Mouse (Mus musculus): ENCODE data around the gene Mettl21e. TPM values are rescaled to one million over a fixed set of nuclear protein-coding genes. Genes with fewer than 3 reads are reported as not detected.

Mettl21e gene
- polyA plus RNA-seq (2015; fragmentation: Illumina TruSeq; extraction: RNeasy Lipid Tissue Mini Kit (QIAGEN cat#74804); ENCODE audit: low read depth, low replicate concordance) = not detected

DNA sequence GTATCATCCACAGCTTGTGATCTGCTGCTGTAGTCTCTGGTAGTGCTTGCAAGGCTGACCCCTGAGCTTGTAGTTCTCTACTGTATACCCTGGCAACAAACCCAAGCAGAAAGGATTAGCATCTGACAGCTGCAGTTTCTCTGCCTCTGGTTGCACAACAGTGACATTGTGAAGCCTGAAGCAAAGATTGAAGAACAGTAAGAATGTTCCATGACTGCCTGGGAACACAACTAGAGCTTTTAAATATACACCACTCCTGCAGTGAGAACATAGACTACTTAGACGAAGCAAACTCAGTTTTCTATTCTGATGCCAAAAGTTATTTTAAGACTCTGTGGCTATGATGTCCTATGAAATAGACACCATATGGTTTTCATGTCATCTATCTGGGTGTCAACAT lies at the start of gene Mettl21e:
TSS of gene Mettl21e (minus strand) at position 86 of the 400 bp plus-strand sequence.

Other genes starting within 250 kb of the Mettl21e start
- not detected for gene Mettl21c, start 198.9 kb downstream of the Mettl21e start, polyA plus RNA-seq (2015; fragmentation: Illumina TruSeq; extraction: RNeasy Lipid Tissue Mini Kit (QIAGEN cat#74804); ENCODE audit: low read depth, low replicate concordance)
- not detected for gene Gm8251, start 157.0 kb downstream of the Mettl21e start, polyA plus RNA-seq (2015; fragmentation: Illumina TruSeq; extraction: RNeasy Lipid Tissue Mini Kit (QIAGEN cat#74804); ENCODE audit: low read depth, low replicate concordance)
- 12.7 TPM for gene Tex30, start 116.5 kb downstream of the Mettl21e start, polyA plus RNA-seq (2015; fragmentation: Illumina TruSeq; extraction: RNeasy Lipid Tissue Mini Kit (QIAGEN cat#74804); ENCODE audit: low read depth, low replicate concordance)
- gene Kdelc1, start 100.2 kb downstream of the Mettl21e start, polyA plus RNA-seq (2015; fragmentation: Illumina TruSeq; extraction: RNeasy Lipid Tissue Mini Kit (QIAGEN cat#74804); ENCODE audit: low read depth, low replicate concordance) = 12.2 TPM
- 23.6 TPM for gene Bivm, start 100.0 kb downstream of the Mettl21e start, polyA plus RNA-seq (2015; fragmentation: Illumina TruSeq; extraction: RNeasy Lipid Tissue Mini Kit (QIAGEN cat#74804); ENCODE audit: low read depth, low replicate concordance)
- gene Ercc5, start 71.2 kb downstream of the Mettl21e start, polyA plus RNA-seq (2015; fragmentation: Illumina TruSeq; extraction: RNeasy Lipid Tissue Mini Kit (QIAGEN cat#74804); ENCODE audit: low read depth, low replicate concordance) = 13.0 TPM